Mouse (Mus musculus) MEL (cell line): ENCODE results near the gene Il17rb. TPM values are rescaled to one million over a fixed set of nuclear protein-coding genes. Genes with fewer than 3 reads are reported as not detected.

Experiments
- DNase-seq: peaks from one replicate; pipeline ENCODE4 v3.0.0; 2011; ENCODE audit warnings: low read depth, low spot score
- H3K27ac ChIP-seq: 2 replicates; pipeline ENCODE4 v1.5.1; 2012; ENCODE audit warnings: low read depth, mild to moderate bottlenecking, control low read depth, low read length, moderate library complexity; ENCODE audit not compliant: control insufficient read depth
- H3K27me3 ChIP-seq, 2 experiments: fragments of 150-350 bp in 1 of 2; sonication (generic) in 1 of 2; 2 replicates each; pipeline ENCODE4 v1.6.1; 2012; ENCODE audit warnings: low read length in 2 of 2, mild to moderate bottlenecking in 2 of 2, improper control_type of control experiment in 1 of 2, moderate library complexity in 1 of 2; ENCODE audit not compliant: insufficient read depth in 2 of 2, control insufficient read depth in 1 of 2
- H3K36me3 ChIP-seq, 2 experiments: 2 replicates each; pipeline ENCODE4 v1.6.1; 2012 to 2014; ENCODE audit warnings: low read length in 2 of 2, improper control_type of control experiment in 1 of 2, inconsistent platforms in 1 of 2, mild to moderate bottlenecking in 1 of 2; ENCODE audit not compliant: insufficient read depth in 2 of 2, control insufficient read depth in 1 of 2
- H3K4me1 ChIP-seq, 2 experiments: fragments of 150-350 bp in 1 of 2; sonication (generic) in 1 of 2; 2 replicates each; pipeline ENCODE4 v1.6.1; 2012; ENCODE audit warnings: low read length in 2 of 2, improper control_type of control experiment in 1 of 2, mild to moderate bottlenecking in 1 of 2; ENCODE audit not compliant: insufficient read depth in 2 of 2, control insufficient read depth in 1 of 2
- H3K4me3 ChIP-seq, 2 experiments: fragments of 150-350 bp in 1 of 2; sonication (generic) in 1 of 2; 2 replicates each; pipeline ENCODE4 v1.5.1; 2012; ENCODE audit warnings: low read depth in 2 of 2, low read length in 2 of 2, mild to moderate bottlenecking in 2 of 2, moderate library complexity in 2 of 2, control low read depth in 1 of 2, improper control_type of control experiment in 1 of 2; ENCODE audit not compliant: control insufficient read depth in 1 of 2, insufficient read depth in 1 of 2
- H3K79me2 ChIP-seq: 2 replicates; pipeline ENCODE4 v1.6.1; 2012; ENCODE audit warnings: mild to moderate bottlenecking, low read length, moderate library complexity; ENCODE audit not compliant: control insufficient read depth, poor library complexity, insufficient read depth
- H3K9ac ChIP-seq: 2 replicates; pipeline ENCODE4 v1.6.1; 2012; ENCODE audit warnings: low read depth, mild to moderate bottlenecking, control low read depth, low read length, moderate library complexity; ENCODE audit not compliant: control insufficient read depth, poor library complexity, severe bottlenecking
- H3K9me3 ChIP-seq: fragments of 150-350 bp; sonication (generic); replicated peaks from 2 replicates; pipeline ENCODE4 v1.6.1; 2012; ENCODE audit warnings: mild to moderate bottlenecking, low read length, improper control_type of control experiment, moderate library complexity; ENCODE audit not compliant: insufficient read depth
- CHD1 ChIP-seq: IDR thresholded peaks from 2 replicates; pipeline ENCODE4 v1.6.1; 2012; ENCODE audit warnings: low read depth, mild to moderate bottlenecking, inconsistent platforms, low read length, improper control_type of control experiment
- CTCF ChIP-seq, 3 experiments: IDR thresholded peaks in 2 of 3; conservative IDR thresholded peaks in 1 of 3; 2 replicates each; pipeline ENCODE4 v1.5.1; 2011 to 2012; ENCODE audit warnings: low read length in 3 of 3, low read depth in 2 of 3, mild to moderate bottlenecking in 2 of 3, improper control_type of control experiment in 1 of 3, inconsistent platforms in 1 of 3, mixed read lengths in 1 of 3, moderate library complexity in 1 of 3; ENCODE audit not compliant: control insufficient read depth in 1 of 3, insufficient read depth in 1 of 3, poor library complexity in 1 of 3, severe bottlenecking in 1 of 3
- GABPA ChIP-seq: IDR thresholded peaks from 2 replicates; pipeline ENCODE4 v1.6.1; 2012; ENCODE audit warnings: low read depth, mild to moderate bottlenecking, inconsistent platforms, low read length, improper control_type of control experiment, moderate library complexity
- HCFC1 ChIP-seq: IDR thresholded peaks from 2 replicates; pipeline ENCODE4 v1.6.1; 2012; ENCODE audit warnings: low read depth, mild to moderate bottlenecking, inconsistent platforms, low read length, improper control_type of control experiment, moderate library complexity
- KAT2A ChIP-seq: conservative IDR thresholded peaks from 2 replicates; pipeline ENCODE4 v1.6.1; 2012; ENCODE audit warnings: low read depth, low read length, improper control_type of control experiment, inconsistent platforms
- MAFK ChIP-seq: IDR thresholded peaks from 2 replicates; pipeline ENCODE4 v1.6.1; 2011; ENCODE audit warnings: low read depth, mild to moderate bottlenecking, low read length, improper control_type of control experiment, borderline replicate concordance
- MAX ChIP-seq: IDR thresholded peaks from 2 replicates; pipeline ENCODE4 v1.6.1; 2011; ENCODE audit warnings: low read length, improper control_type of control experiment
- MAZ ChIP-seq: IDR thresholded peaks from 2 replicates; pipeline ENCODE4 v1.6.1; 2012; ENCODE audit warnings: low read depth, mild to moderate bottlenecking, inconsistent platforms, low read length, improper control_type of control experiment
- MEF2A ChIP-seq: IDR thresholded peaks from 2 replicates; pipeline ENCODE4 v1.6.1; 2014; ENCODE audit warnings: low read depth, mild to moderate bottlenecking, inconsistent platforms, low read length, improper control_type of control experiment; ENCODE audit not compliant: poor library complexity, insufficient replicate concordance, severe bottlenecking; ENCODE audit errors: extremely low read depth
- NELFE ChIP-seq: IDR thresholded peaks from 2 replicates; pipeline ENCODE4 v1.6.1; 2011; ENCODE audit warnings: low read depth, low read length, improper control_type of control experiment
- RAD21 ChIP-seq: IDR thresholded peaks from 2 replicates; pipeline ENCODE4 v1.6.1; 2011; ENCODE audit warnings: mild to moderate bottlenecking, low read depth, low read length, improper control_type of control experiment
- RCOR1 ChIP-seq: IDR thresholded peaks from 2 replicates; pipeline ENCODE4 v1.6.1; 2012; ENCODE audit warnings: low read depth, mild to moderate bottlenecking, inconsistent platforms, low read length, improper control_type of control experiment
- SIN3A ChIP-seq: IDR thresholded peaks from 2 replicates; pipeline ENCODE4 v1.6.1; 2012; ENCODE audit warnings: low read length, improper control_type of control experiment, inconsistent platforms
- SMC3 ChIP-seq: IDR thresholded peaks from 2 replicates; pipeline ENCODE4 v1.6.1; 2011; ENCODE audit warnings: low read depth, low read length, improper control_type of control experiment
- TAL1 ChIP-seq: IDR thresholded peaks from 2 replicates; pipeline ENCODE4 v1.6.1; 2012; ENCODE audit warnings: mild to moderate bottlenecking, inconsistent platforms, low read length, moderate library complexity, mixed read lengths
- TBP ChIP-seq: IDR thresholded peaks from 2 replicates; pipeline ENCODE4 v1.8.0; 2011; ENCODE audit warnings: low read depth, low read length, improper control_type of control experiment
- USF2 ChIP-seq, 2 experiments: IDR thresholded peaks; 2 replicates each; pipeline ENCODE4 v1.6.1; 2011 to 2012; ENCODE audit warnings: improper control_type of control experiment in 2 of 2, low read length in 2 of 2, borderline replicate concordance in 1 of 2, inconsistent platforms in 1 of 2, low read depth in 1 of 2, mild to moderate bottlenecking in 1 of 2; ENCODE audit not compliant: insufficient read depth in 1 of 2
- ZC3H11A ChIP-seq: IDR thresholded peaks from 2 replicates; pipeline ENCODE4 v1.6.1; 2012; ENCODE audit warnings: low read depth, mild to moderate bottlenecking, inconsistent platforms, low read length, improper control_type of control experiment
- ZMIZ1 ChIP-seq: IDR thresholded peaks from 2 replicates; pipeline ENCODE4 v1.6.1; 2012; ENCODE audit warnings: low read depth, mild to moderate bottlenecking, inconsistent platforms, low read length, improper control_type of control experiment, moderate library complexity
- ZNF384 ChIP-seq: IDR thresholded peaks from 2 replicates; pipeline ENCODE4 v1.6.1; 2012; ENCODE audit warnings: low read depth, mild to moderate bottlenecking, inconsistent platforms, low read length, improper control_type of control experiment
- polyA plus RNA-seq, 2 experiments: library from polyadenylated mRNA; stranded (reverse) in 1 of 2; unstranded in 1 of 2; fragments of >175 nt in 1 of 2; fragments of >200 nt in 1 of 2; gene quantifications; 2 replicates each; pipeline versions ENCODE4 v1.2.1 to v1.2.4; 2012; ENCODE audit warnings: low replicate concordance in 2 of 2, low read depth in 1 of 2; ENCODE audit not compliant: insufficient read length in 2 of 2, insufficient read depth in 1 of 2, missing spikeins in 1 of 2
- total RNA-seq: library from RNA; depleted of rRNA; stranded (reverse); fragments of 300-350 nt; gene quantifications from 2 replicates; pipeline ENCODE4 v1.2.3, GENCODE M21; 2012; rRNA removed

The Il17rb gene
- total RNA-seq (0.08 and 0.10 TPM in 2 replicates), polyA plus RNA-seq (under 1 TPM in 1 of 2 experiments, not detected in 1; 0.13 TPM)

GRCm38 (mm10) chr14:30008733-30009575 lies at the start of gene Il17rb, which contains the start of gene Chdh:
TSS of gene Il17rb (minus strand) at chr14:30008896.
TSS of gene Chdh (plus strand) at chr14:30009023.
- TF ChIP-seq NELFE (no peak), SMC3 (no peak), MAX (no peak), ZC3H11A (no peak)
- no peak within 1 kb of the TSS for H3K9ac ChIP-seq
- H3K27me3 ChIP-seq, result no peaks in the 10 kb centered on the region
- no peaks in the 10 kb centered on the region for H3K9me3 ChIP-seq
- no peak for DNase-seq
- no peaks in the 10 kb centered on the region for H3K4me1 ChIP-seq
- H3K79me2 ChIP-seq, result no peaks in the 10 kb centered on the region
- H3K36me3 ChIP-seq, result no peaks in the 10 kb centered on the region
- no peak within 1 kb of the TSS for H3K27ac ChIP-seq
- H3K4me3 ChIP-seq, result no peak within 1 kb of the TSS

GRCm38 (mm10) chr14:30056031-30056766 lies 47.5 kb upstream of the Il17rb start:
- no peaks in the 10 kb centered on the region for H3K36me3 ChIP-seq
- H3K79me2 ChIP-seq, result no peaks in the 10 kb centered on the region
- TF ChIP-seq CHD1 (no peak), MEF2A (no peak), MAFK (no peak), RCOR1 (no peak)
- H3K9me3 ChIP-seq, result no peaks in the 10 kb centered on the region
- no peak for DNase-seq
- H3K27me3 ChIP-seq, result no peaks in the 10 kb centered on the region; a peak in 1 of 4 replicates
- no peak overlapping the region for H3K4me3 ChIP-seq
- H3K4me1 ChIP-seq, result no peaks in the 10 kb centered on the region
- H3K9ac ChIP-seq, result no peak overlapping the region
- H3K27ac ChIP-seq, result no peak overlapping the region

- DNase-seq, result peak; percentile 2
- H3K4me3 ChIP-seq, result no peak overlapping the region
- no peaks in the 10 kb centered on the region for H3K4me1 ChIP-seq
- no peaks in the 10 kb centered on the region for H3K36me3 ChIP-seq
- TF ChIP-seq GABPA, result no peak
- TF ChIP-seq NELFE, result no peak
- no peak for TF ChIP-seq KAT2A
- TF ChIP-seq USF2 (IDR thresholded peaks at IDR 0.05; ENCODE audit: borderline replicate concordance in 1 of 2, insufficient read depth in 1 of 2, low read depth in 1 of 2, low read length in 2 of 2), result no peak
- TF ChIP-seq ZNF384, result no peak
- no peak for TF ChIP-seq CTCF (IDR thresholded peaks at IDR 0.05 in 2 of 3, conservative IDR thresholded peaks at IDR 0.05 in 1 of 3; ENCODE audit: control insufficient read depth in 1 of 3, insufficient read depth in 1 of 3, low read depth in 2 of 3, low read length in 3 of 3, poor library complexity in 1 of 3, severe bottlenecking in 1 of 3)
- no peak for TF ChIP-seq MEF2A
- no peak for TF ChIP-seq SIN3A
- TF ChIP-seq ZMIZ1, result no peak
- no peak for TF ChIP-seq RAD21
- TF ChIP-seq TAL1, result no peak
- no peak for TF ChIP-seq HCFC1
- TF ChIP-seq TBP, result no peak
- TF ChIP-seq MAX, result no peak
- no peak for TF ChIP-seq MAFK
- no peak for TF ChIP-seq MAZ
- H3K9ac ChIP-seq, result no peak overlapping the region
- no peaks in the 10 kb centered on the region for H3K79me2 ChIP-seq
- H3K27me3 ChIP-seq, result no peaks in the 10 kb centered on the region; a peak in 1 of 4 replicates
- H3K9me3 ChIP-seq, result no peaks in the 10 kb centered on the region
- H3K27ac ChIP-seq, result no peak overlapping the region
Measured at GRCm38 (mm10) chr14:30054922-30055321, 46.2 kb upstream of the Il17rb start.
